Mouse (Mus musculus) T-helper 2 cell (primary cell): ENCODE results near the gene Scn8a.

Source experiments
- in situ Hi-C: fragments of 300-600 bp; cut with MboI, MseI; formaldehyde crosslinking; loops from one replicate; pipeline ENCODE4 v1.15.1; 2025; ENCODE audit warnings: high pct_unique_total_duplicates

Gene Scn8a

DNA sequence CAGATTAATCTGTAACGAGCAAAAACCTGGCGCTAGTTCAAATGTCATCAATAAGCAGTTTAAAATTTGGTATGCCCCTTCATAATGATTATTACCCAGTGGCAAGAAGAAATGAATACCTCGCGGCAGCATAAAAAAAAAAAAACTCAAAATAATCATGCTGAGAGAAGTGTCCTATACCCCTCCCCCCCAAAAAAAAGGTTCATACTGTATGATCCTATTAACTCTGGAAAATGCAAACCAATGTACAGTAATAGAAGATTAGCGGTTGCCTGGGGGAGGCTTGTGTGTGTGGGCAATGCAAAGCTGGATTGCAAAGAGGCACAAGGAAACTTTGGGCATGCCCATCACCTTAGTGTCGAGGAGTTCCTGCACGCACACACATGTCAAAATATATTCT lies at the start of gene Scn8a:
Gene Scn8a (plus strand): TSS at position 301 of the 400 bp plus-strand sequence.
- in situ Hi-C loops: no loop called here

DNA sequence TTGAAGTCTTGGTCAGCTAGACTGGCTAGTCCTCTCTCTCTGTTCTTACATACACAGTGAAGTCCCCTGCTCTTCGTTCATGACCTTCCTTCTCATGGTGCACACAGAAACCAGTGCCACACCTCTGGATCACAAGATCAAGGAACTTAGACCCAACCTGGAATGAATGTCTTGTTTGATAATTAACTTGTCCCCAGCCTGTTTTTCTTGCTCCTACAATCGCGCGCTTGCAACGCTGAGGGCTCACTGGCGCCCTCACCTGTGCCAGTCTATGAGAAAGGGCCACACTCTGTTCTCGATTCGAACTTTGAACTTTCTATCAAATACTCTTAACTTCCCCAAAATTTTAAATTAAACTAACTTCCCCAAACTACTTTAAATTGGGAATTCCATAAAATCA lies 47.8 kb upstream of the Scn8a start:
- in situ Hi-C loops: loop anchor here (5.0 to 10.0 kb wide), 3 partner anchors 40 to 1293 kb away; no protein-coding TSS in a partner anchor

DNA sequence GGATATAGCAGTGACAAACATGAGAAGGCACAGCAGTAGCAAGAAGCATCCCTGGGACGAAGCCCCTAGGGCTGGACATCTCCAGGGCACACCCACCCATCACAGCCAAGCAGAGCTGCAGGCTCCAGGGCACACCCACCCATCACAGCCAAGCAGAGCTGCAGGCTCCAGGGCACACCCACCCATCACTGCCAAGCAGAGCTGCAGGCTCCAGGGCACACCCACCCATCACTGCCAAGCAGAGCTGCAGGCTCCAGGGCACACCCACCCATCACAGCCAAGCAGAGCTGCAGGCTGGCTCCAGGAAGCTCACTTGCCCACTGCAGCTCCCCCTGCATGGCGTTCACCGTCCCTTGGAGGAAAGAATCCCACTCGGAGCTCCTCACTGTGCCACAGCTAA lies 47.3 kb upstream of the Scn8a start:
- in situ Hi-C loops: loop anchor here (5.0 to 10.0 kb wide), 3 partner anchors 40 to 1292 kb away; no protein-coding TSS in a partner anchor

DNA sequence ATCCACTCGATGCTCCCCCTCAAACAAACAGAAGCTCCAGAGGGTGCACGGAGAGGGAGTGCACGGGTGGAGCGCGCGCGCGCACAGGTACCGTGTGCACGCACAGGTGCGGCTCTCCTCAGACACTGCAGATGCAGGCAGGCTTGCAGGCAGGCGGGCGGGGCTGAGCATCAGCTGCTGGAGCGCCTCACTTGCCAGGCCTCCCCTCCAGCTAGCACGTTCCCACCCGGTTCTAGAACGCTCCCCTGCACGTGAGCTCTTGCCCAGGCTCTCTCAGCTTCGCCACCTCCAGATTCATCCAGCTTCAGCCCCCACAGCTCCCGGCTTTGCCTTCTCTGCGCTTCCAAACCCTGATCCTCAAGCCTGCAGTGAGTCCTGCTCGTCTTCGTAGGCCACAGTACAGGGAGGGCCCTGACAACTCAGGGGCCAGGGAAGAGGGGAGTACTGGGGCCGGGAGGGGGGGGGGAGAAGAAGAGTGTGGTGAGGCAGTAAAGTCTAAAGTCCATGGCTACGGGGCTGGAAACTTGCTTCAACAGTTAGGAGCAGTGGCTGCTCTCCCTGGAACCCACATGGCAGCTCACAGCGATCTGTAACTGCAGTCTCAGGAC lies 44.3 kb upstream of the Scn8a start:
- in situ Hi-C loops: loop anchor here (10.0 kb wide), 2 partner anchors 169 to 1289 kb away; no protein-coding TSS in a partner anchor

DNA sequence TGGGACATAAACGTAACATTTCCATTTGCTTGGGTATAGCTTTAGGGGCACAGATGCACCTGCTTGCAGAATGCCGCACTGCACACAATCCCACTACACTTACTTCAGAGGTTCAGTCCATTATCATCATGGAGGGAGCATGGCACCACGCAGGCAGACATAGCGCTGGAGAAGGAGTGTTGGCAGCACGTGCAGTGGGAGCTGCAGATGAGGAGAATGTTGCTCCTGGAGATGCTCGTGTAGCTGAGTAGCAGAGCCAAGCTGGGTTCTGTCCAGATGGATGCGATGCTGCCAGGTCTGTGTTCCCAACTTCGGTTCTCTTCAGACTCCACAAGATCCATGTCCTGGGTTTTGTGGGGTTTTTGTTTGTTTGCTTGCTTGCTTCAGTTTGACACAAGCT lies 43.6 kb upstream of the Scn8a start:
- in situ Hi-C loops: loop anchor here (10.0 kb wide), 2 partner anchors 169 to 1289 kb away; no protein-coding TSS in a partner anchor

DNA sequence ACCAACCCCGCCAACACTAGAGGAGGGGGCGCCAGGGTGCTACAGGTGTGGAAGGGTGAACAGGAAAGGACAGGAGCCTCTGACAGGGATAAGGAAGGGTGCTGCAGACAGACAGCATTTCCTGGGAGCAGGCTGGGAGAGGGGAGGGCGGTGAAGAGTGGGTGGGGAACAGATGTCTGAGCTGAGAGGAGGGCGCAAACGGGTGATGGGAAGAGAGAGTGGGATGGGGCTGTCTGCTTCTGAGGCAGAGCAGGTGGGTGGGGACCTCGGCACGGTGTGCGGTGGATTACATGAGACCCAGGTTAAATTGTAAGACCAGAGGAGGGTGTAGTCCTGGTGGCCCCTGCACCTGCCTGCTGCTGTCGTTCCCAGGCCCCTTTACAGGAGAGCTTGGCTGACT lies 39.9 kb upstream of the Scn8a start:
- in situ Hi-C loops: loop anchor here (10.0 kb wide), 2 partner anchors 165 to 1285 kb away; no protein-coding TSS in a partner anchor

DNA sequence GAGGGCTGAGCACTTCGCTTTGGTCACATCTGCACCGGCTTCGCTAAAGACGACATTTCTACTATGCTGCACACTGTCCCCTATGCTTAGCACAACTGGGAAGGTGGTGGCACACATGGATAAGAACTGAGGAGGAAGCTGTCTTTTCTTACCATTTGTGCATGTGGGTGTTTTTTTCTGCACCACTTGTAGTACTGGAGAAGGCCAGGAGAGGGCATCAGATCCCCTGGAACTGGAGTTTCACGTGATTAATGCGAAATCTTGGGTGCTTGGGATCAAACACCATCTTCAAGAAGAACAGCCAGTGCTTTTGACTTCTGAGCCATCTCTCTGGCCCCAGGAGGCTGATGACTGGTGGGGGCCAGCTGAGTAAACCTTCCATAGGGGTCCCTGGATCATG lies 39.0 kb upstream of the Scn8a start:
- in situ Hi-C loops: no loop called here

DNA sequence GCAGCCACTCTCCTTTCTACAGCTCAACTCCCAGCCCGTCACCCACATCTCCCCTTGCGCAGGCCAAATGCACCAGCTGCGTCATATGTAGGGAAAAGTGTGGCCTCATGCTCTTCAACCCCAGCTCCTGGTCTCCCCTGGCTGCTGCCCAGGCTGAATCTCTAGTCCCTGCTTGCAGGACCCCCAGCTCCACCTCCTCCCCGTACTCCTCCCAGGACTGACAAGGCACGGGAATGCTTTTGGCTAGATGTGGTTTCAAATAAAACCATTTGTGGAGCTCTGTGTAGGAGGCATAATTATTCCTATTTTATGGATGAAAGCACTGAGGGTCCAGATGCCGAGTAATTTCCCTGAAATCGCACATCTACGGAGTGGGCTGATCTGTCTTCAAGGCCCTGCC lies 37.5 kb upstream of the Scn8a start:
- in situ Hi-C loops: no loop called here

DNA sequence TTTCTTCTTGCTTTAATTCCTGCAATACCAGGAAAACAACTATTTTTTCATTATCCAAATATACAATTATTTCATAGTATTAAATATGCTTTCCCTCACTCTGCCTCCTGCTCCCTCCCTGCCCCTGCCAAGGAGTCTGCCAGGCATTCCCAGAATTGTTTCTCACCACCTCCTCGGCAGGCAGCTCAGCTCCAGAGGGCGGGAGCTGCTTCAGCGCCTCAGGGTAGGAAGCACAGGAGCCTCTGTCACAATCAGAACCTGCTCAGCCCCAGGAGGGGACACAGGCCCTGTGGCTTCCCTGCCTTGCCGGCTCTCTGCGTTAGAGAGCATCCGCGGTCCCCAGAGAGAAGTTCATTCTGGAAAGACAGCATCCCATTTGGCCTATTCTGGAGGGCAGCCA lies 36.9 kb upstream of the Scn8a start:
- in situ Hi-C loops: no loop called here

DNA sequence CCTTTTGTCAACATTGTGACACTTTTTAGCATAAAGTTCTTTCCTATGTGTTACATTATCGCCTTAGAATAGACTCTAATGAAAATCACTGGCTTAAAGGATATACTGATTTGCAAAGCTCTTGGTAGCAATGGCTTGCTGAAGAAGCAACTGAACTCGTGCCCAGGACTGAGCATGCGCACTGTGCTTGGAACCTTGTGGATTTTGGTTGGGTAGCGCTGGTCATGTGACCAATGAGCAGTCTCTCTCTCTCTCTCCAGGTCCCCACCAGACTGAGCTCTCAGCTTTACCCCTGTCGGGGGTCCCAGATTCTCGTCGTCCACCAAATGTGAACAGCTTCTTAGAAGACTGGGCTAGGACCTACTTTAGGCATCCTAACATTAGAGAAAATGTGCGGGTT lies 32.9 kb upstream of the Scn8a start:
- in situ Hi-C loops: no loop called here

DNA sequence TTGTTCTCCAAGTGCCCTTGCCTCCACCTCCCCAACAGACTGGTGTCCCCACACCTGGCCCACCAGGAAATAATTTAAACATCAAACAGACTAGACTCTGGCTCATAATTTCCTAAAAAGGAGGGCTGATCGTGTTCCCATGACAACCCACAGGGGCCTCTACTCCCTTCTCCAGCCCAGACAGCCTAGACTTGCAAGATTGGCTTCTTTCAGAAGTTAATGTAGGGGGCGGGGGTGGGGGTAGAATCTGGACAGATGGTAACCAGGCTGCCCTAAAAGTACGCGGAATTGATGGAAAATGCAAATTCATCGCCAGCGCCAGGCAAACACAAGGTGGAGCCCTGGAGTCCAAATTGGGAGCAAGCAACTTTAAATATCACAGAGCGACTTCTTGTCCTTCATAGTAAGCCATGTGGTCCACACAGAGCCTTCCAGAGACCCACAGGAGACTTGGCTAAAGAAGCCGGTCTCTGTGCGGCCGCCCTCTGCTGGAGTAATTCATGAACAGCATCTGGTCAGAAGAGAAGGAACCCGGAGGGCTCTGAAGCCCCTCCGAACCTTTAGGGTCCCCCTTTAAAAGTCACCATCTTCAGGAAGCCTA lies 31.0 kb upstream of the Scn8a start:
- in situ Hi-C loops: no loop called here

DNA sequence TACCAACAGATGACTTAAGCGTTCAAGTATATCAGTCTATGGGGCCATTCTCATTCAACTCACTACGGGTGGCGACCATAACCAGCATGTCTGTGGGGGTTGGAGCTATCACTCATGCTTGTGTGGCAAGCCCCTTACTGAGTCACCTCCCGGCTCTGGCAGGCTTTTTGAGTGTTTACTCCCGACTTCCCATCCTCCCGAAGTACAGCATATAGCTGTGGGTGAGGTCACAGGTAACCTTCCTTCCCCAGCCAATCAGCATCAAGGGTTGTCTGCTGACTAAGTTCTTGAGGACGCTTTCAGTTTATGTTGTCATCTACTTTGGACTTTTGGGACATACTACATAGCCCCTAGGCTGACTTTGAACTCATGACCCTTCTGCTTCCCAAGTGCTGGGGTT lies 25.3 kb upstream of the Scn8a start:
- in situ Hi-C loops: loop anchor here (10.0 kb wide), 1 partner anchor 190 kb away; no protein-coding TSS in a partner anchor

DNA sequence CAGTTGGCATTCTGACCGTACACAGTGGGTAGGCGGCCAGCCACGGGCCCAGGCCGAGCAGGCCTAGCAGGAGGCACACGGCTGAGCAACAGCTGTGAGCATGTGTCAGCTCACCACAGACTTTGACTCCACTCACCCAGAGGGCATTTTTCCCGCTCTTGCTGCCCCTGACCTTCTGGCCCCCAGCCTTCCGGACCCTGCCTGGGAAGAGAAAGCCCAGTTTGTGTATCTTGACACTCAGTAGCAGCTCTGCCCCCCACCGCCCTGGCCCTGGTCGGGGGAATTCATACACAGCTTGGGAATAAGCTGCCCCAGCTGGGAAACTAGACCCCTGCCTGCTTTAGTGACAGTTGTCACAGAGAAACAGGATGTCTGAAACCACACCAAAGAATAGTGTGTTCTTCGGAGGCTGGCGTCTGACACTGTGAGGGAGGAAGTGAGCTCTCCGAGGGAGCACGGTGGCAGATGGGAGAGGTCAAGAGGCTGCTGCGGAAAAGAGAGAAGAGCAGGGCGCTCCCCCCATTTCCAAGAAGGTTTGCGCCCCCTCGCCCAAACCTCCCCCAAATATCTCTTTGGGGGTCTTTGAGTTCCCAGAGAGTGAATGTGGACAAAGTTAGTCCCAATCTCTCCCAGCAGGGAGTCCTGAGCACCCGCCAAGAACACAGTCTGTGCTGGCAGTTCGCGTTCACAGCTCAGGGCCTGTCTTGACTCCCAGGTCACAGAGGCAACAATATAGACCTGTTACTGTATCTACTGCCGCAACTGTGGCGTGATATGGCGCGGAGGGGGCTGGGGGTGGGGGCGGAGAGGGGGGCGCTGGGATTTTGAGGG lies 24.4 kb upstream of the Scn8a start:
- in situ Hi-C loops: loop anchor here (10.0 kb wide), 1 partner anchor 190 kb away; no protein-coding TSS in a partner anchor

DNA sequence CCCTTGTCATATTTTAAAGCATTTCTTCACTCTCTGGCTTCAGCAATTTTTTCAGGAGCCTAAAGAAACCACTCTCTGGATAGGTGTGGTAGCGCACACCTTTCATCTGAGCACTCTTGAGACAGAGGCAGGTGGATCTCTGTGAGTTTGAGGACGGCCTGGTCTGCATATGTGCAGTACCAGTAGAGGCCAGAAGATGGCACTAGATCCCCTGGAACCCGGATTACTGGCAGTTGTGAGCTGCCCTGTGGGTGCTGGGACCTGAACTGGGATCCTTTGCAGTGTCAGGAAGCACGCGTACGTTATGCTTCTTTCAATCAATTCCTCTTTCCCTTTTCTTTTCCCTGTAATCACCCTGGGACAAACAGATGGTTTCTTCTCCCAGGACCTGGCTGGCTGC lies 22.5 kb upstream of the Scn8a start:
- in situ Hi-C loops: loop anchor here (10.0 kb wide), 1 partner anchor 192 kb away; no protein-coding TSS in a partner anchor

DNA sequence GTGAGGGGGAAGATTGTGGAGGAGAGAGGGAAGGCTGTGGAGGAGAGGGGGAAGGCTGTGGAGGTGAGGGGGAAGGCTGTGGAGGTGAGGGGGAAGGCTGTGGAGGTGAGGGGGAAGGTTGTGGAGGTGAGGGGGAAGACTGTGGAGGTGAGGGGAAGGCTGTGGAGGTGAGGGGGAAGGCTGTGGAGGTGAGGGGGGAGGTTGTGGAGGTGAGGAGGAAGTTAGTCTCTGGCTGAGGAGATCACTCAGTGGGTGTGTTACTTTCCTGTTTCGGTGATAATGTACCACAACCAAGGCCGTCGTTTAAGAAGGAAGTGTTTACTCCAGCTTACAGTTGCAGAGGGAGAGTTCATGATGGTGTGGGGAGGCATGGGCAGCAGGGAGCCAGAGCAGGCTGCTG lies 12.1 kb upstream of the Scn8a start:
- in situ Hi-C loops: no loop called here

DNA sequence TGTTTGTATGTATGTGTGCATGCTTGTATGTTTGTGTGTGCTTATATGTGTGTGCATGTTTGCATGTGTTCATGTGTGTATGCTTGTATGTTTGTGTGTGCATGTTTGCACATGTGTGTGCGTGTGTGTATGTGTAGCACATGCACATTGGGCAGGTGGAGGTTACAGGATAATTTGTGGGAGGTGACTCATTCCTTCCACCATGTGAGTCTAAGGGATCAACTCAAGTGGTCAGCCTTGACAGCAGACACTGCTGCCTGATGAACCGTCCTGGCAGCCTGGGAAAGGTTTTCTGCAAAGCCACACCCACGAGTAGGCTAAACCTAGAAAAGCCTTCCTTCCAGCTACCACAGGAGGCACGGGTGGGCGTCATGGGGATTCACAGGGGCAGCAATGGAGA lies 8.8 kb upstream of the Scn8a start:
- in situ Hi-C loops: no loop called here

DNA sequence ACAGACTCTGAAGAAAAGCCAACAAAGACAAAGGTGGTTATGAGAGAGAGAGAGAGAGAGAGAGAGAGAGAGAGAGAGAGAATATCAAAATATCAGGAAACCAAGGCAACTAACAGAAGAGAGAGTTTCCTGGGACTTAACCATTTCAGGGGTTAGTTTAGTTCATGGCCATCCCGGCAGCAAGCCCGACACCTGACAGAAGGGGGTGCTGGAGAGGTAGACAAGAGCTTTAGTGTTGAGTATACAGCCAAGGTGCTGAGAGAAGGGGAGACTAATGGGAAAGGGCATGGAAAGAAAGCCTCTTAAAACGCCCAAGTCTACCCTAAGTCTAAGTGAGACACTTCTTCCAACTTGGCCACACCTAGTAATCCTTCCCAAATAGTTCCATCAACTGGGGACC lies 4.1 kb upstream of the Scn8a start:
- in situ Hi-C loops: no loop called here

DNA sequence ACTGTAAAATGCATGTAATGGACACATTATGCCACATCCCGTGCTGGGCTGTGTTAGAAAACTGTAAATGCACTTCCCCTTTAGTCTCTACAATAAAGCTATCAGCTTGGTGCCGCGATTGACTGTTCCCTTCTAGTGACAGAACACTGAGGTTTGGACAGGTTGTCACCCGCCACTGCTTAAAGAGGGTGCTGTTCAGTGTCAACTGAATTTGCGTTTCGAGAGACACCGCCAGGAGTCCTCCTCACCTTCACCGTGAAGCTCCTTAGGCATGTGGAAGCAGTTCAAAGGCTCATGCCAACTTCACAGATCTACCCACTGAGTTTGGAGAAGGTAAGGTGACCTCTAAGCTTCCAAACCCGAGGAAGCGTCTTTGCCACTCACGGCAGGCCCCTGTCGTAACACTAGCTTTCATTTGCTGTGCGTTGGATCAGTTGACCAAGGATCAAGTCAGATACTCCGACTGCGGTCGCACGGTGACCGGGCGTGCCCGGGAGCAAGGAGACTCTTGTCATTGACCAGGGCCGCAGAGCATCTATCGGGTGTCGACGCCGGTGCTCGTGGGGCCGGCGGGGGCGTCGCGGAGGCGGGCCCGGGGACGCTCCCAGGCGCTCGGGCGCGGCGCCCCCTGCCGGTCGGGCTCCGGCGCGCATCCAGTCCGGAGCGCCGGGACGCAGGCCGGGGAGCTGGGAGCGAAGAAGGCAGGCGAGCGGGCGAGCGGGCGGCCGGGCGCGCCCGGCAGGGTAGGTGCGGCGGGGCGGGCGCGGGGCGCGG lies 530 bp downstream of the Scn8a start:
- in situ Hi-C loops: loop anchor here (10.0 kb wide), 1 partner anchor 1185 kb away; no protein-coding TSS in a partner anchor

DNA sequence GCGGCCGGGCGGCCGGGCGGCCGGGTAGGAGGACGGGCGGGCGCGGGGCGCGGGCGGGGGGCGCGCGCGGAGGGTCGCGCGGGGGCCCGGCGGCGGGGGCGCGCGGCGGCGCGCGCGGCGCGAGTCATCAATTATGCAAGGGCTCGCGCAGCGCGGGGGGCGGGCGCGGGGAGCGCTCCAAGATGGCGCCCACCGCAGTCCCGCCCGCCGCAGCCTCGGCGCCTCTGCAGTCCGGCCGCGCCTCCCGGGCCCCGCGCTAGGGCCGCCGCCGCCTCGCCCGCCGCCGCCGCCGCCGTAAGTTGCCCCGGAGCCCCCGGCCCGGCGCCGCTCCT lies 1.1 kb downstream of the Scn8a start:
- in situ Hi-C loops: loop anchor here (10.0 kb wide), 1 partner anchor 1186 kb away; no protein-coding TSS in a partner anchor

DNA sequence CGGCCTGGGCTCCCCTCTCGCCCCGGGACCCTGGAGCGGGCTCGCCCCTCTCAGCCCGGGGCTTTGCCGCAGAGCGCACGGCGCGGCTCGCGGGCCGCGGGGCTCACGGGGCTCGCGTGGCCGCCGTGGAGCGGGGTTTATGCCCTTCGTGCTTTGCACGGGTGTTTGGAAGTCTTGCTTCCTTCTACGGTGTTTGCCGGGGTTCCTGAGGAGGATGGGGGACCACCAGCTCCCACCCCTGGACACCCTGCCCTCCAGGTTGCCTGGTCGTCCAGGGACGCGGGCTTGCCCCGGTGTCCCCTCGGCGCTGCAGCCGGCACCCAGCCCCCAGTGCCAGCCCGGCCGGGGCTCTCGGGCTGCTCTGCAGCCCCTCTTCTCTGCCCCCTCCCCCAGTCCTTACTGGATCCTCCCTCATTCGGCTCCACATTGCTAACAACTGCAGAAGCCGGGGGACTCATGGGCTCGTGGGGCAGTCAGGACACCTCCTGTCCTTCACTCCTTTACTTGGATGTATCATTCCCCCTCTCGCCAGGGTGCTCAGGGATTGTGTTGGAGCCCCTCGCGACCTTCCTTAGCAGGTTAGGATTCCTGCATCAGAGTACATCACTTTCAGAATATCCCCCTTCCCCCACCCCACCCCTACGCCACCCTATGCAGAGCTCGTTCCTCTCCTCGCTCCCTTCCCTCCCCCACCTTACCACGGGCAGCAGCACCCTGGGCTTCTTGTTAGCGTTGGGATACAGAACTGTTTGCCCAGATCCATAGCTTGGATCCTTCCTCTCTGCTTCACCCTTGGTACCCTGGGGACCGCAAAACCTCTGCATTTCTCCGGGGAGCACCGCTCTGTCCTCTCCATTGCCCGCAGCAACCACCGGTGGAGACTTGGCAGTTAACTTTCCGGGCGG lies 1.7 kb downstream of the Scn8a start:
- in situ Hi-C loops: loop anchor here (10.0 kb wide), 1 partner anchor 1187 kb away; no protein-coding TSS in a partner anchor
